Mouse (Mus musculus) liver, embryonic 14.5 days (tissue): Measurements from ENCODE around the gene Numa1.

Source experiments
- CTCF ChIP-seq: IDR thresholded peaks from 2 replicates; pipeline ENCODE4 v1.5.1; 2016; ENCODE audit warnings: antibody characterized with exemption, low read depth, control low read depth
- EP300 ChIP-seq: IDR thresholded peaks from 2 replicates; pipeline ENCODE4 v1.6.1; 2016; ENCODE audit warnings: antibody characterized with exemption, low read depth

GRCm38 (mm10) chr7:101939758-101940157 lies 5.8 kb downstream of the Numa1 start:
- TF ChIP-seq CTCF (no peak), EP300 (no peak)
